In genomic region chr12:85890054-85890453, GRCm38 (mm10) we compare ENCODE assay signal across 16 mouse cellular contexts.
A peak's percentile ranks its signal among the peaks of the same experiment; 100 is the strongest.
DNase-seq lines count a peak whose midpoint lies in the region; ATAC-seq and TF ChIP-seq lines count a peak whose summit lies in the region.
"Had no signal": no experiment of that assay in that cellular context is flagged by ENCODE, and none has a peak within 500 bp of the region (broad histone marks: within the 10 kb centered on the region; RNA-seq: fewer than 3 reads in every experiment).

No protein-coding gene starts in this region.

- 51% methylated on average over 4 of the region's 4 CpGs for WGBS in embryonic facial prominence, embryonic 14.5 days
- 80% methylated on average over 4 of the region's 4 CpGs for WGBS in embryonic facial prominence, embryonic 10.5 days
- WGBS in limb, embryonic 14.5 days, result 38% methylated on average over 4 of the region's 4 CpGs
- WGBS in limb, embryonic 10.5 days, result 82% methylated on average over 4 of the region's 4 CpGs

- no peaks in the 10 kb centered on the region for H3K9me3 ChIP-seq in embryonic facial prominence, embryonic 14.5 days (ENCODE audit: control insufficient read depth, low read length)
- H3K9me3 ChIP-seq in embryonic facial prominence, embryonic 10.5 days, result no peaks in the 10 kb centered on the region
- H3K9me3 ChIP-seq in limb, embryonic 14.5 days (ENCODE audit: control insufficient read depth, low read length), result no peaks in the 10 kb centered on the region
- H3K9me3 ChIP-seq in limb, embryonic 10.5 days (replicated peaks), result no peaks in the 10 kb centered on the region
- H3K9me3 ChIP-seq: heart, embryonic 12.5 days; hindbrain, embryonic 15.5 days had no signal

- H3K27ac ChIP-seq in embryonic facial prominence, embryonic 14.5 days (replicated peaks; ENCODE audit: low read depth, low read length), result no peak overlapping the region
- no peak overlapping the region for H3K27ac ChIP-seq in embryonic facial prominence, embryonic 10.5 days (replicated peaks)
- H3K27ac ChIP-seq in limb, embryonic 14.5 days (replicated peaks; ENCODE audit: low read depth, low read length), result no peak overlapping the region
- H3K27ac ChIP-seq in limb, embryonic 10.5 days, result no peak overlapping the region
- H3K27ac ChIP-seq: hindbrain, embryonic 15.5 days had no signal

- H3K4me2 ChIP-seq in embryonic facial prominence, embryonic 14.5 days (ENCODE audit: low read depth, low read length), result no peak overlapping the region
- H3K4me2 ChIP-seq in limb, embryonic 14.5 days (replicated peaks; ENCODE audit: low read depth, low read length, severe bottlenecking), result no peak overlapping the region
- H3K4me2 ChIP-seq: heart, embryonic 12.5 days; hindbrain, embryonic 15.5 days had no signal

- H3K27me3 ChIP-seq in embryonic facial prominence, embryonic 14.5 days (replicated peaks; ENCODE audit: control insufficient read depth, insufficient read depth, low read length), result no peaks in the 10 kb centered on the region
- H3K27me3 ChIP-seq in embryonic facial prominence, embryonic 10.5 days (replicated peaks; ENCODE audit: low read depth, poor library complexity, severe bottlenecking), result no peaks in the 10 kb centered on the region
- H3K27me3 ChIP-seq in limb, embryonic 14.5 days (ENCODE audit: control insufficient read depth, insufficient read depth, low read length), result no peaks in the 10 kb centered on the region
- H3K27me3 ChIP-seq in limb, embryonic 10.5 days (ENCODE audit: low read depth, poor library complexity, severe bottlenecking), result no peaks in the 10 kb centered on the region
- H3K27me3 ChIP-seq: heart, embryonic 12.5 days; hindbrain, embryonic 15.5 days had no signal

- ATAC-seq in embryonic facial prominence, embryonic 14.5 days (ENCODE audit: low read depth), result no peak
- ATAC-seq in limb, embryonic 14.5 days (ENCODE audit: low FRiP score, low read depth), result no peak

- H3K4me1 ChIP-seq in embryonic facial prominence, embryonic 14.5 days (ENCODE audit: control insufficient read depth, insufficient read depth, low read length), result peaks cover 5% of the 10 kb centered on the region
- no peaks in the 10 kb centered on the region for H3K4me1 ChIP-seq in embryonic facial prominence, embryonic 10.5 days
- H3K4me1 ChIP-seq in limb, embryonic 14.5 days (ENCODE audit: control insufficient read depth, insufficient read depth, low read length), result peaks cover 6% of the 10 kb centered on the region
- H3K4me1 ChIP-seq in limb, embryonic 10.5 days, result no peaks in the 10 kb centered on the region
- H3K4me1 ChIP-seq: hindbrain, embryonic 15.5 days had no signal

- peak; percentile 44 for DNase-seq in embryonic facial prominence, embryonic 14.5 days (ENCODE audit: low spot score)
- no peak for DNase-seq in embryonic facial prominence, embryonic 10.5 days (ENCODE audit: low spot score)
- DNase-seq in limb, embryonic 14.5 days (ENCODE audit: low spot score), result no peak
- no peak for DNase-seq in limb, embryonic 10.5 days (ENCODE audit: low spot score)
- DNase-seq in retina, postnatal 1 day, result peak; percentile 45
- no peak for DNase-seq in retina, embryonic 14.5 days (ENCODE audit: low spot score)
- DNase-seq in testis, postnatal 14 days (ENCODE audit: low spot score), result no peak
- DNase-seq in urinary bladder, adult 2 months (ENCODE audit: low spot score), result no peak
- DNase-seq: cerebellum, adult 18-20 months; kidney, adult 8-10 months; kidney, postnatal 25 days; lung, adult 2 months; spleen, adult 18-20 months had no signal

- no peak overlapping the region for H3K9ac ChIP-seq in embryonic facial prominence, embryonic 14.5 days (ENCODE audit: low read depth, low read length)
- 0 out of 2 replicates have a peak overlapping the region, but pooled peaks have one; percentile 7 for H3K9ac ChIP-seq in limb, embryonic 14.5 days (ENCODE audit: low read depth, low read length, severe bottlenecking)
- H3K9ac ChIP-seq: heart, embryonic 12.5 days; hindbrain, embryonic 15.5 days had no signal

- peaks cover 21% of the 10 kb centered on the region for H3K36me3 ChIP-seq in embryonic facial prominence, embryonic 14.5 days (ENCODE audit: control insufficient read depth, insufficient read depth, low read length)
- peaks cover 48% of the 10 kb centered on the region for H3K36me3 ChIP-seq in embryonic facial prominence, embryonic 10.5 days (replicated peaks)
- peaks cover 5% of the 10 kb centered on the region; the same call in 1 of the 2 replicates for H3K36me3 ChIP-seq in limb, embryonic 14.5 days (ENCODE audit: control insufficient read depth, insufficient read depth, low read length)
- peaks cover 38% of the 10 kb centered on the region for H3K36me3 ChIP-seq in limb, embryonic 10.5 days

- TF ChIP-seq POLR2A in limb, embryonic 14.5 days (IDR thresholded peaks at IDR 0.05; ENCODE audit: borderline replicate concordance, extremely low read depth, insufficient read depth, insufficient read length), result no peak

- H3K4me3 ChIP-seq in embryonic facial prominence, embryonic 14.5 days (ENCODE audit: low read depth, low read length), result no peak overlapping the region
- no peak overlapping the region for H3K4me3 ChIP-seq in embryonic facial prominence, embryonic 10.5 days
- no peak overlapping the region for H3K4me3 ChIP-seq in limb, embryonic 14.5 days (replicated peaks; ENCODE audit: low read length)
- H3K4me3 ChIP-seq in limb, embryonic 10.5 days, result no peak overlapping the region
- H3K4me3 ChIP-seq: heart, embryonic 12.5 days; hindbrain, embryonic 15.5 days; myocyte had no signal

Comparison
In these comparisons a context has a peak if more than half of its experiments do, and no peak if none do; other contexts are left out.
1. DNase-seq: peak in embryonic facial prominence, embryonic 14.5 days (single experiment) and retina, postnatal 1 day (single experiment); none in embryonic facial prominence, embryonic 10.5 days (single experiment), limb, embryonic 14.5 days (single experiment), limb, embryonic 10.5 days (single experiment), retina, embryonic 14.5 days (single experiment), testis, postnatal 14 days (single experiment) and urinary bladder, adult 2 months (single experiment).